In genomic region chr9:65759992-65760391, GRCm38 (mm10) we compare ENCODE assay signal across 15 mouse cellular contexts.
DNase-seq lines count a peak whose midpoint lies in the region; ATAC-seq and TF ChIP-seq lines count a peak whose summit lies in the region.
"Had no signal": no experiment of that assay in that cellular context is flagged by ENCODE, and none has a peak within 500 bp of the region (broad histone marks: within the 10 kb centered on the region; RNA-seq: fewer than 3 reads in every experiment).

No protein-coding gene starts in this region.

- no peak overlapping the region for H3K27ac ChIP-seq in intestine, embryonic 15.5 days
- no peak overlapping the region for H3K27ac ChIP-seq in intestine, embryonic 16.5 days (ENCODE audit: low read length)
- H3K27ac ChIP-seq in stomach, postnatal 0 days (replicated peaks): no peak overlapping the region
- H3K27ac ChIP-seq: embryonic facial prominence, embryonic 13.5 days; forebrain, embryonic 13.5 days had no signal

- no peak overlapping the region for H3K4me2 ChIP-seq in intestine, embryonic 15.5 days (replicated peaks)
- no peak overlapping the region for H3K4me2 ChIP-seq in intestine, embryonic 16.5 days (ENCODE audit: low read depth, low read length)
- H3K4me2 ChIP-seq in myocyte (ENCODE audit: low read depth): no peak overlapping the region
- no peak overlapping the region for H3K4me2 ChIP-seq in stomach, postnatal 0 days (replicated peaks; ENCODE audit: low read depth)
- H3K4me2 ChIP-seq: embryonic facial prominence, embryonic 13.5 days; forebrain, embryonic 13.5 days; heart, embryonic 12.5 days had no signal

- no peaks in the 10 kb centered on the region for H3K36me3 ChIP-seq in intestine, embryonic 15.5 days
- no peaks in the 10 kb centered on the region for H3K36me3 ChIP-seq in intestine, embryonic 16.5 days (ENCODE audit: control insufficient read depth, insufficient read depth, low read length)
- no peaks in the 10 kb centered on the region for H3K36me3 ChIP-seq in myocyte (ENCODE audit: control insufficient read depth, insufficient read depth)
- H3K36me3 ChIP-seq in stomach, postnatal 0 days (ENCODE audit: control insufficient read depth, insufficient read depth, low read length): no peaks in the 10 kb centered on the region
- H3K36me3 ChIP-seq: embryonic facial prominence, embryonic 13.5 days; heart, embryonic 12.5 days had no signal

- no peak overlapping the region for H3K4me3 ChIP-seq in intestine, embryonic 15.5 days (replicated peaks)
- no peak overlapping the region for H3K4me3 ChIP-seq in intestine, embryonic 16.5 days (ENCODE audit: low read length)
- H3K4me3 ChIP-seq in myocyte: no peak overlapping the region
- H3K4me3 ChIP-seq in stomach, postnatal 0 days (ENCODE audit: low read depth, low read length): no peak overlapping the region
- H3K4me3 ChIP-seq: embryonic facial prominence, embryonic 13.5 days; forebrain, embryonic 13.5 days; heart, embryonic 12.5 days had no signal

- no peak for TF ChIP-seq EP300 in stomach, postnatal 0 days (optimal IDR thresholded peaks at IDR 0.05)

- peaks cover 34% of the 10 kb centered on the region for H3K79me2 ChIP-seq in myocyte (ENCODE audit: control insufficient read depth, insufficient read depth)

- H3K9me3 ChIP-seq in intestine, embryonic 15.5 days: no peaks in the 10 kb centered on the region
- H3K9me3 ChIP-seq in intestine, embryonic 16.5 days (ENCODE audit: control insufficient read depth, low read length): no peaks in the 10 kb centered on the region
- H3K9me3 ChIP-seq in stomach, postnatal 0 days (ENCODE audit: control insufficient read depth, low read length): no peaks in the 10 kb centered on the region
- H3K9me3 ChIP-seq: embryonic facial prominence, embryonic 13.5 days; forebrain, embryonic 13.5 days; heart, embryonic 12.5 days had no signal

- WGBS in intestine, embryonic 15.5 days: 65% methylated on average over 8 of the region's 8 CpGs
- 68% methylated on average over 8 of the region's 8 CpGs for WGBS in intestine, embryonic 16.5 days
- WGBS in stomach, postnatal 0 days: 54% methylated on average over 8 of the region's 8 CpGs

- no peaks in the 10 kb centered on the region for H3K4me1 ChIP-seq in intestine, embryonic 15.5 days (replicated peaks)
- no peaks in the 10 kb centered on the region for H3K4me1 ChIP-seq in intestine, embryonic 16.5 days (ENCODE audit: control insufficient read depth, insufficient read depth, low read length)
- H3K4me1 ChIP-seq in stomach, postnatal 0 days (replicated peaks; ENCODE audit: control insufficient read depth, insufficient read depth): no peaks in the 10 kb centered on the region
- H3K4me1 ChIP-seq: embryonic facial prominence, embryonic 13.5 days had no signal

- peak; percentile 14 to 25 for DNase-seq in lung, adult 18-20 months
- no peak for DNase-seq in lung, postnatal 10 days
- peak; percentile 35 for DNase-seq in stomach, postnatal 0 days (ENCODE audit: low spot score)
- DNase-seq: adrenal gland, postnatal 14 days; gastrocnemius, postnatal 14 days had no signal

- peak; percentile 63; the same call in 1 of the 2 replicates for ATAC-seq in intestine, embryonic 15.5 days
- no peak for ATAC-seq in intestine, embryonic 16.5 days
- peak; percentile 51; the same call in 1 of the 2 replicates for ATAC-seq in stomach, postnatal 0 days (ENCODE audit: low FRiP score, low TSS enrichment)
- ATAC-seq: activated CD4-positive, CD25-positive, alpha-beta regulatory T cell, adult 4 months; forebrain, embryonic 13.5 days; Patski had no signal

- H3K9ac ChIP-seq in intestine, embryonic 15.5 days: no peak overlapping the region
- no peak overlapping the region for H3K9ac ChIP-seq in intestine, embryonic 16.5 days (ENCODE audit: low read depth, low read length)
- no peak overlapping the region for H3K9ac ChIP-seq in stomach, postnatal 0 days (ENCODE audit: low read length)
- H3K9ac ChIP-seq: embryonic facial prominence, embryonic 13.5 days; forebrain, embryonic 13.5 days; forebrain, postnatal 0 days; heart, embryonic 12.5 days had no signal

- H3ac ChIP-seq in myocyte (ENCODE audit: control insufficient read depth, insufficient read length): no peak overlapping the region

- no peaks in the 10 kb centered on the region for H3K27me3 ChIP-seq in intestine, embryonic 15.5 days (replicated peaks)
- H3K27me3 ChIP-seq in intestine, embryonic 16.5 days (replicated peaks; ENCODE audit: control insufficient read depth, insufficient read depth, low read length): no peaks in the 10 kb centered on the region
- H3K27me3 ChIP-seq in myocyte (ENCODE audit: control insufficient read depth, insufficient read depth, insufficient read length): no peaks in the 10 kb centered on the region
- no peaks in the 10 kb centered on the region for H3K27me3 ChIP-seq in stomach, postnatal 0 days (ENCODE audit: control insufficient read depth, insufficient read depth, low read length)
- H3K27me3 ChIP-seq: CH12.LX; embryonic facial prominence, embryonic 13.5 days; forebrain, embryonic 13.5 days; heart, embryonic 12.5 days; Patski had no signal

- 0 out of 2 replicates have a peak, but pooled peaks have one; percentile 10 for TF ChIP-seq CTCF in stomach, postnatal 0 days (IDR thresholded peaks at IDR 0.05; ENCODE audit: low read depth)

- TF ChIP-seq POLR2A in myocyte (IDR thresholded peaks at IDR 0.05; ENCODE audit: insufficient read length, low read depth): no peak

TF ChIP-seq in myocyte, 11 proteins besides CTCF, POLR2A, EP300 and RAD21:
- no peak for TF ChIP-seq USF1 (IDR thresholded peaks at IDR 0.05; ENCODE audit: low read depth)
- TF ChIP-seq MYOG (IDR thresholded peaks at IDR 0.05; ENCODE audit: control insufficient read depth in 1 of 3, insufficient read depth in 1 of 3, insufficient read length in 2 of 3, low read depth in 2 of 3): peak in 2 of 3 experiments; percentile 6 to 32
- TF ChIP-seq MYOD1 (IDR thresholded peaks at IDR 0.05; ENCODE audit: control insufficient read depth in 1 of 3, insufficient read length in 2 of 3, low read depth in 2 of 3): peak in 1 of 3 experiments; percentile 34
